Mouse (Mus musculus): ENCODE measurements around the gene Znrf3. TPM values are rescaled to one million over a fixed set of nuclear protein-coding genes. Genes with fewer than 3 reads are reported as not detected.
A peak's percentile ranks its signal among the peaks of the same experiment; 100 is the strongest.

The Znrf3 gene
- polyA plus RNA-seq, 1 experiment from 2014 or later: 5.4 TPM

GRCm38 (mm10) chr11:5297148-5298006 is 147.3 kb downstream of the Znrf3 start:
- H3K27me3 ChIP-seq (replicated peaks): no peaks in the 10 kb centered on the region
- H3K9me3 ChIP-seq (replicated peaks): no peaks in the 10 kb centered on the region
- H3K4me2 ChIP-seq: no peak overlapping the region
- H3K4me1 ChIP-seq: peaks cover 23% of the 10 kb centered on the region; the same call in 1 of the 2 replicates
- H3K9ac ChIP-seq: no peak overlapping the region
- peak; percentile 47; the same call in 1 of the 2 replicates for ATAC-seq
- no peaks in the 10 kb centered on the region for H3K36me3 ChIP-seq
- H3K4me3 ChIP-seq: no peak overlapping the region
- H3K27ac ChIP-seq: no peak overlapping the region
- WGBS (ENCODE audit: insufficient replicate concordance): 57% methylated on average over 13 of the region's 13 CpGs

- Histone ChIP-seq H3K9me3 (replicated peaks) (no peaks in the 10 kb centered on the region), H3K27ac (0 out of 2 replicates have a peak overlapping the region, but pooled peaks have one; percentile 27), H3K4me1 (peaks cover 23% of the 10 kb centered on the region; the same call in 1 of the 2 replicates), H3K27me3 (replicated peaks) (no peaks in the 10 kb centered on the region), H3K4me2 (no peak overlapping the region), H3K4me3 (no peak overlapping the region), H3K36me3 (no peaks in the 10 kb centered on the region), H3K9ac (no peak overlapping the region)
- 55% methylated on average over 2 of the region's 2 CpGs for WGBS (ENCODE audit: insufficient replicate concordance)
- ATAC-seq: no peak
Observed at GRCm38 (mm10) chr11:5296576-5297115, 148.0 kb downstream of the Znrf3 start.

- Histone ChIP-seq H3K9me3 (replicated peaks) (no peaks in the 10 kb centered on the region), H3K4me3 (no peak overlapping the region), H3K4me1 (peaks cover 23% of the 10 kb centered on the region; the same call in 1 of the 2 replicates), H3K36me3 (no peaks in the 10 kb centered on the region), H3K27ac (no peak overlapping the region), H3K9ac (no peak overlapping the region), H3K4me2 (no peak overlapping the region), H3K27me3 (replicated peaks) (no peaks in the 10 kb centered on the region)
- no peak for ATAC-seq
- 56% methylated on average over 3 of the region's 3 CpGs for WGBS (ENCODE audit: insufficient replicate concordance)
Observed at GRCm38 (mm10) chr11:5294805-5295204, 149.8 kb downstream of the Znrf3 start.

- Histone ChIP-seq H3K9ac (no peak overlapping the region), H3K4me3 (no peak overlapping the region), H3K27ac (no peak overlapping the region), H3K36me3 (peaks cover 31% of the 10 kb centered on the region), H3K27me3 (replicated peaks) (no peaks in the 10 kb centered on the region), H3K4me2 (no peak overlapping the region), H3K4me1 (no peaks in the 10 kb centered on the region), H3K9me3 (replicated peaks) (no peaks in the 10 kb centered on the region)
- WGBS (ENCODE audit: insufficient replicate concordance): 16% methylated on average over 5 of the region's 5 CpGs
- ATAC-seq: no peak
Observed at GRCm38 (mm10) chr11:5290691-5291090, 154.0 kb downstream of the Znrf3 start.

- 69% methylated on average over 4 of the region's 4 CpGs for WGBS (ENCODE audit: insufficient replicate concordance)
- no peak overlapping the region for H3K27ac ChIP-seq
- ATAC-seq: no peak
Observed at GRCm38 (mm10) chr11:5289826-5290580, 154.6 kb downstream of the Znrf3 start.

GRCm38 (mm10) chr11:5283987-5284386 is 160.7 kb downstream of the Znrf3 start:
- H3K9ac ChIP-seq: no peak overlapping the region
- peaks cover 80% of the 10 kb centered on the region for H3K36me3 ChIP-seq
- no peak for ATAC-seq
- H3K4me3 ChIP-seq: no peak overlapping the region
- H3K27me3 ChIP-seq (replicated peaks): no peaks in the 10 kb centered on the region
- no peak overlapping the region for H3K27ac ChIP-seq
- peaks cover 11% of the 10 kb centered on the region for H3K4me1 ChIP-seq
- no peaks in the 10 kb centered on the region for H3K9me3 ChIP-seq (replicated peaks)
- H3K4me2 ChIP-seq: no peak overlapping the region
- 67% methylated on average over 2 of the region's 2 CpGs for WGBS (ENCODE audit: insufficient replicate concordance)

More at GRCm38 (mm10) chr11:5289826-5290580, 154.6 kb downstream of the Znrf3 start:
- Histone ChIP-seq H3K4me1 (no peaks in the 10 kb centered on the region), H3K4me3 (no peak overlapping the region), H3K9me3 (replicated peaks) (no peaks in the 10 kb centered on the region), H3K9ac (no peak overlapping the region), H3K27me3 (replicated peaks) (no peaks in the 10 kb centered on the region), H3K36me3 (peaks cover 37% of the 10 kb centered on the region), H3K4me2 (no peak overlapping the region)

- H3K9ac ChIP-seq: no peak overlapping the region
- no peak overlapping the region for H3K4me3 ChIP-seq
- no peak for ATAC-seq
- peaks cover 53% of the 10 kb centered on the region for H3K36me3 ChIP-seq
- WGBS (ENCODE audit: insufficient replicate concordance): 76% methylated on average over 7 of the region's 7 CpGs
- no peaks in the 10 kb centered on the region for H3K27me3 ChIP-seq (replicated peaks)
- no peak overlapping the region for H3K4me2 ChIP-seq
- no peaks in the 10 kb centered on the region for H3K9me3 ChIP-seq (replicated peaks)
- H3K4me1 ChIP-seq: peaks cover 11% of the 10 kb centered on the region
- H3K27ac ChIP-seq: no peak overlapping the region
Observed at GRCm38 (mm10) chr11:5280932-5281331, 163.7 kb downstream of the Znrf3 start.

- WGBS (ENCODE audit: insufficient replicate concordance): 81% methylated on average over 2 of the region's 2 CpGs
Observed at GRCm38 (mm10) chr11:5278463-5278862, 166.2 kb downstream of the Znrf3 start.

GRCm38 (mm10) chr11:5277307-5277971 is 167.2 kb downstream of the Znrf3 start:
- ATAC-seq: no peak
- Histone ChIP-seq H3K4me1 (peaks cover 11% of the 10 kb centered on the region), H3K9me3 (replicated peaks) (no peaks in the 10 kb centered on the region), H3K36me3 (peaks cover 25% of the 10 kb centered on the region), H3K9ac (no peak overlapping the region), H3K4me2 (no peak overlapping the region), H3K27me3 (replicated peaks) (no peaks in the 10 kb centered on the region), H3K4me3 (no peak overlapping the region), H3K27ac (no peak overlapping the region)
- WGBS (ENCODE audit: insufficient replicate concordance): 77% methylated on average over 5 of the region's 5 CpGs

More at GRCm38 (mm10) chr11:5278463-5278862, 166.2 kb downstream of the Znrf3 start:
- no peak for ATAC-seq
- H3K4me1 ChIP-seq: peaks cover 11% of the 10 kb centered on the region
- H3K4me3 ChIP-seq: no peak overlapping the region
- no peak overlapping the region for H3K27ac ChIP-seq
- no peaks in the 10 kb centered on the region for H3K9me3 ChIP-seq (replicated peaks)
- H3K4me2 ChIP-seq: no peak overlapping the region
- no peak overlapping the region for H3K9ac ChIP-seq
- H3K27me3 ChIP-seq (replicated peaks): no peaks in the 10 kb centered on the region
- peaks cover 35% of the 10 kb centered on the region for H3K36me3 ChIP-seq

GRCm38 (mm10) chr11:5275216-5275615 is 169.4 kb downstream of the Znrf3 start:
- WGBS (ENCODE audit: insufficient replicate concordance): 76% methylated on average over 4 of the region's 4 CpGs
- no peak overlapping the region for H3K9ac ChIP-seq
- H3K27ac ChIP-seq: no peak overlapping the region
- H3K4me2 ChIP-seq: no peak overlapping the region
- 0 out of 2 replicates have a peak, but pooled peaks cover 7% of the 10 kb centered on the region for H3K36me3 ChIP-seq
- no peaks in the 10 kb centered on the region for H3K27me3 ChIP-seq (replicated peaks)
- ATAC-seq: no peak
- H3K9me3 ChIP-seq (replicated peaks): no peaks in the 10 kb centered on the region
- peaks cover 7% of the 10 kb centered on the region for H3K4me1 ChIP-seq
- H3K4me3 ChIP-seq: no peak overlapping the region

GRCm38 (mm10) chr11:5272536-5273234 is 172.0 kb downstream of the Znrf3 start:
- Histone ChIP-seq H3K27me3 (replicated peaks) (no peaks in the 10 kb centered on the region), H3K27ac (no peak overlapping the region), H3K36me3 (no peaks in the 10 kb centered on the region), H3K9ac (no peak overlapping the region), H3K4me2 (no peak overlapping the region), H3K9me3 (replicated peaks) (no peaks in the 10 kb centered on the region), H3K4me3 (no peak overlapping the region), H3K4me1 (no peaks in the 10 kb centered on the region)
- no peak for ATAC-seq
- WGBS (ENCODE audit: insufficient replicate concordance): 41% methylated on average over 9 of the region's 9 CpGs

Data from liver, embryonic 12.5 days (tissue).